Mouse (Mus musculus): ENCODE measurements around the gene Gm43517.

DNA sequence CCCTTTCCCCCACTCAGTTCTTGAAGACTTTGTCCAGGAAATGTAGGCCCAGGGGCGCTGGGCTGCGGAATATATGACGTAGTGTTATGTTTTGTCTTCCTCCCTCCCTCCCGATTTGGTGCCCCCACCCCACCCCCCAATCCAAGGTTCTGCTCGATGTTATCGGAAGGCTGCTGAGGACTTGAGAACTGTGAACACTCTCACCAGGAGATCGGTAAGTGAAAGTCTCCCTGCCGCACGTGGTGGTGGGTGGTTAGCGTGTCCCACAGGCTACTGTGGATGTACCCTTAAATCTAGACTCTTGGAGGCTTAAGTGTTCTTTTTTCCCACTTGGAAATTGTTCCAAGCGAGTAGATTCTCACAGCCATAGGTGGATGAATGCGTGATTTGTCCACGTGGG is 5.3 kb downstream of the Gm43517 start:
- TF ChIP-seq POLR2A (IDR thresholded peaks at IDR 0.05; ENCODE audit: low read depth, low read length) (no peak), CTCF (conservative IDR thresholded peaks at IDR 0.05; ENCODE audit: insufficient read depth, insufficient read length, low read depth, low read length) (no peak)
